Mouse (Mus musculus) hindbrain, embryonic 15.5 days (tissue): Measurements from ENCODE around the gene Tenm2. TPM values are rescaled to one million over a fixed set of nuclear protein-coding genes. Genes with fewer than 3 reads are reported as not detected.

Experiments
- ATAC-seq: fragments of 200-750 bp; cut with Nextera tagmentation; 2 replicates; pipeline ENCODE4 v1.8.0; 2017; ENCODE audit warnings: low read depth, moderate number of reproducible peaks, moderate TSS enrichment; ENCODE audit not compliant: low FRiP score
- H3K27ac ChIP-seq: fragments of 300-500 bp; sonication (generic); replicated peaks from 2 replicates; pipeline ENCODE4 v1.5.1; 2015; ENCODE audit warnings: mild to moderate bottlenecking, inconsistent platforms
- H3K27me3 ChIP-seq: fragments of 300-500 bp; sonication (generic); 2 replicates; pipeline ENCODE4 v1.6.1; 2015; ENCODE audit warnings: control low read depth, inconsistent platforms
- H3K36me3 ChIP-seq: fragments of 300-500 bp; sonication (generic); 2 replicates; pipeline ENCODE4 v1.6.1; 2015; ENCODE audit warnings: control low read depth, inconsistent platforms
- H3K4me1 ChIP-seq: fragments of 300-500 bp; sonication (generic); replicated peaks from 2 replicates; pipeline ENCODE4 v1.6.1; 2015; ENCODE audit warnings: control low read depth, inconsistent platforms
- H3K4me2 ChIP-seq: fragments of 300-500 bp; sonication (generic); 2 replicates; pipeline ENCODE4 v1.6.1; 2015; ENCODE audit warnings: moderate library complexity, mild to moderate bottlenecking, inconsistent platforms
- H3K4me3 ChIP-seq: fragments of 300-500 bp; sonication (generic); 2 replicates; pipeline ENCODE4 v1.5.1; 2015; ENCODE audit warnings: mild to moderate bottlenecking, inconsistent platforms
- H3K9ac ChIP-seq: fragments of 300-500 bp; sonication (generic); 2 replicates; pipeline ENCODE4 v1.6.1; 2015; ENCODE audit warnings: inconsistent platforms
- H3K9me3 ChIP-seq: fragments of 300-500 bp; sonication (generic); 2 replicates; pipeline ENCODE4 v1.6.1; 2016; ENCODE audit warnings: control low read depth, inconsistent platforms
- WGBS: fragments of 180-500 bp; shearing (Covaris S2); methylation state at CpG from one replicate; pipeline ENCODE4 v1.1.7; 2015; 5-methylcytosine and 5-hydroxymethylcytosine counted together
- polyA plus RNA-seq: library from polyadenylated mRNA; unstranded; fragments of >200 nt; fragmentation: Nextera tagmentation; extraction: Ambion mirVana; gene quantifications from 2 replicates; pipeline ENCODE4 v1.2.1, GENCODE M21; 2015

The Tenm2 gene
- polyA plus RNA-seq, 1 experiment from 2014 or later: 33.1 TPM

DNA sequence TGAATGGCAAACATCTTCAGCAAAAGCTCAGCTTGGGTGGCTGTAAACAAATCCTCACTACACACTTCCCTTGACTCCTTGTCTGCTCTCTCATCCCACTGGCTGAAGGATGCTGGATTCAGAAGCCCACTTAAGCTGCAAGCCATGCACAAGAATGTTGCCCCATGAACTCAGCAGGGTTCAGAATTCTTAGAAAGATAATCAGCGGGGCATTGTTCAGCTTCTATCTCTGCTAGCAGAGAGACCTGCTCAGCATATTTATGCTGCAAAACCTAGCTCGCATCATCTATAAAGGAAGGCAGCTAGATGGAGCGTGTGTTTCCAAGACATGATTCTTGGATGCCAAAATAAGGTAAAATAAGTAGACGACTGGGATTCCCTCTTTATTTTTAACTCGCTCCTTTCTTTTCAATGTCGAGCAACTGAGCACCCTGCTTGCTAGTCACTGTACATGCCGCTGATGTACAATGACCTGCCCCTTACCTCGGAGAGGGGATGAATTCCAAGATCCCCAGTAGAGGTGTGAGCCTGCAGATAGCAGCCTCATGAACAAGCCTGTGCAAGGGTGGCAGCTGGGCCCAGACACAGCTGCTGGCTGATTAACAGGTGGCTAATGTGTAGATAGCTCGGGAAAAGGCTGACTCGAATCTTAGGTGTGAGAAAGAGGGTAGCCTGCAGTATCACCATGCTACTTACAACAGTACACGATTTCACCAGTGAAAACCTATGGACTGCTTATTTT, 686.2 kb downstream of the Tenm2 start:
- no peak overlapping the region for H3K4me3 ChIP-seq
- H3K27ac ChIP-seq: no peak overlapping the region; the same call in 1 of the 2 replicates
- no peak overlapping the region for H3K9ac ChIP-seq
- peaks cover 33% of the 10 kb centered on the region for H3K4me1 ChIP-seq
- no peak overlapping the region for H3K4me2 ChIP-seq
- H3K9me3 ChIP-seq: no peaks in the 10 kb centered on the region
- ATAC-seq: no peak
- H3K36me3 ChIP-seq: no peaks in the 10 kb centered on the region
- 46% methylated on average over 11 of the region's 11 CpGs for WGBS
- no peaks in the 10 kb centered on the region for H3K27me3 ChIP-seq

DNA sequence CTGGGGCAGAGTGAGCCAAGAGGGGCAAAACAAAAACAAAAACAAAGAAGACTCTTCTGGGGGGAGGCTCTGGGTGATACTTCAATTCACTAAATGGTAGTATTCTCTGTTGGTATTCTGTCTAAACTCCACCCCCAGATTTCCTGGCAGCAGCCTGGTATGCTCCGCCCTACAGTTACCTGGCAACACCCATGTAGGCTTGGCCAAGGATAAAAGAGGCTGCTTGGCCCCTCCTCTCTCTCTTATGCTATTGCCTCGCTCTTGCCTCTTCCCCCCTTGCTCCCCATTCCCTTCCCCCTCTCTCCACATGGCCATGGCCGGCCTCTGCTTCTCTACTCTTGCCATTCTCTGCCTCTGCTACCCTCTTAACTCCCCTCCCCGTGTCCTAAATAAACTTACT, 687.6 kb downstream of the Tenm2 start:
- Histone ChIP-seq H3K4me1 (peaks cover 25% of the 10 kb centered on the region), H3K27ac (no peak overlapping the region), H3K4me3 (no peak overlapping the region), H3K9ac (no peak overlapping the region), H3K27me3 (no peaks in the 10 kb centered on the region), H3K9me3 (no peaks in the 10 kb centered on the region), H3K36me3 (no peaks in the 10 kb centered on the region), H3K4me2 (no peak overlapping the region)
- peak; percentile 55 for ATAC-seq
- WGBS: 55% methylated on average over 4 of the region's 4 CpGs

DNA sequence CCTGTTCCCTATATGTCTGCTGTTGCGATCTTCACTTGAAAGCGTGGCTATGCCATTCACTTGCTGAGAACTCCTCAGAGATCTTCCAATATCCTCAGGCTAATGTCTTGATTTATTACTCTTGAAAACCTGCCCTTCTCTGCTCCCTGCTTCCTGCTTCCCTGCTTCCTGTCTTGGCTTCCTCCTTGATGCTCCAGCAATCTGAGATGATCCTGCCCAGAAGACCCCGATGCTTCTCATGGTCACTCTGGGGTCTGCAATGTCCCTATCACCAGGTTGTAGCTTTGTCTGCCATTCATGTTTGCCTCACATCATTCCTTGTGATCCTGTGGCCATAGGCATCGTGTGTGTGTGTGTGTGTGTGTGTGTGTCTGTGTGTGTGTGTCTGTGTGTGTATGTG, 697.6 kb downstream of the Tenm2 start:
- no peak overlapping the region for H3K4me2 ChIP-seq
- H3K9me3 ChIP-seq: no peaks in the 10 kb centered on the region
- H3K36me3 ChIP-seq: no peaks in the 10 kb centered on the region
- no peak for ATAC-seq
- 76% methylated on average over 4 of the region's 4 CpGs for WGBS
- no peak overlapping the region for H3K27ac ChIP-seq
- H3K4me1 ChIP-seq: no peaks in the 10 kb centered on the region
- H3K27me3 ChIP-seq: no peaks in the 10 kb centered on the region
- no peak overlapping the region for H3K9ac ChIP-seq
- H3K4me3 ChIP-seq: no peak overlapping the region

DNA sequence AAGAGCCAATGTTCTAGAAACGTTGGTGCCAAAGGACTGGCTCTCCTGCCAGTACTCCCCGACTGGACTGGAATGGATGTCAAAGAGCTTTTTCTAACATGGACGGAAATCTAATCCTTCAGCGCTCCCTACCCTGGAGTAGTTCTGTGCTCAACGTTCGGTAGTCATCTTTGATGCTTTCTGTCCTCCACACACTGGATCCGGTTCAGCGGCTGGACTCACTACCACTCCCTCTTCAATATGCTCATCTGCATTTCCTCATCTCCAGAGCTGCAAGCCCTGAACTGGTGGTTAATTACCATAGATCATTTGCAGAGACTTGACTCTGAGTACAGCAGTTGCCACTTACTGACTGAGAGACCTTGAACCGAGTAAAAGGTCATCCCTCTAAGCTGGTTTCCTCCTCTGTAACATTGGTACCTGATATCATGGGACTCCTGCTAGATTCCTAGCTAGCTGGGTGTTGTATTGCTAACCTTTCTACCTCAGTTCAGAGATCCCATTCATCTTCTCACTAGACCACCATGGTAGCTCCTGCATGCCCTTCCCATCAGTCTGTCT, 698.1 kb downstream of the Tenm2 start:
- Histone ChIP-seq H3K9ac (no peak overlapping the region), H3K9me3 (no peaks in the 10 kb centered on the region), H3K27ac (no peak overlapping the region), H3K4me2 (no peak overlapping the region), H3K27me3 (no peaks in the 10 kb centered on the region), H3K36me3 (no peaks in the 10 kb centered on the region), H3K4me3 (no peak overlapping the region), H3K4me1 (no peaks in the 10 kb centered on the region)
- 86% methylated on average over 9 of the region's 9 CpGs for WGBS
- ATAC-seq: no peak

DNA sequence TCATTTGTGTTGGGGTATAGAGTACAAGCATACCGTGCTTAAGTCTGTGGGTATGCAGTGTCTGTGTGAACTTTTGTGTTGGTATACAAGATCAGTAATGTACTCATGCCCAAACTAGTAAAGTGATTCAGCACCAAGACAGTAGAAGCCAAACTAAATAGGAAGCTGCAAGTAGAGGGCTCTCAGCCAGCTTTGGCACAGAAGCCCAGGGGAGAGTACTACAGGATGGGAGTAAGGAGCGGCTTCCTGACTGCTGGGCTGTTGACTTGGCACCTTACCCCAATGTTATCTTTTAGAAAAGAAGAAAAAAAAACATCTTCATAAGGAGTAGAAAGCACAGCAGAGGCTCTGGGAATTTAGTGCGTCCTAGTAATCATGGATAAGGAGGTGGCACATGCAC, 700.2 kb downstream of the Tenm2 start:
- Histone ChIP-seq H3K4me3 (no peak overlapping the region), H3K36me3 (no peaks in the 10 kb centered on the region), H3K9me3 (no peaks in the 10 kb centered on the region), H3K27me3 (no peaks in the 10 kb centered on the region), H3K4me1 (no peaks in the 10 kb centered on the region), H3K27ac (no peak overlapping the region), H3K9ac (no peak overlapping the region), H3K4me2 (no peak overlapping the region)
- WGBS: 87% methylated on average over 3 of the region's 3 CpGs
- ATAC-seq: no peak

DNA sequence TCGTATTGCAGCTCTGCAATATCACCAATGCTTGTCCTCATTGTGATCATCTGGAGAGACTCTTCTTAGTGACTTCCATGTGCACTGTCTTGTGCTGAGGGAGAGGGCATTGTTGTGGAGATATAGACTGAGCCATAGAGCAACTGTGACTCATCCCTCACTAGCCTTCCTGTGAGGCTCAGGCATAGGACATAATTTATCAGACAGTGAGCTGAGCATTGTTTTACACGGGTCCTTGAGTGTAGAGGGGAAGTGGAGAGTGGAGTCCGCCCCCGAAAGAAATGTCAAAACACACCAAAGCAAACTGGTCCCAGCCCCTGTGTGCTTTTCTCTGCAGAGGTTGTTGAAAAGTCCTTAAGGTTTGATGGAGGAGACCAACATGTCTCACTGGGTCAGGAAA, 704.1 kb downstream of the Tenm2 start:
- ATAC-seq: no peak
- H3K4me2 ChIP-seq: no peak overlapping the region
- WGBS: 87% methylated on average over 4 of the region's 4 CpGs

DNA sequence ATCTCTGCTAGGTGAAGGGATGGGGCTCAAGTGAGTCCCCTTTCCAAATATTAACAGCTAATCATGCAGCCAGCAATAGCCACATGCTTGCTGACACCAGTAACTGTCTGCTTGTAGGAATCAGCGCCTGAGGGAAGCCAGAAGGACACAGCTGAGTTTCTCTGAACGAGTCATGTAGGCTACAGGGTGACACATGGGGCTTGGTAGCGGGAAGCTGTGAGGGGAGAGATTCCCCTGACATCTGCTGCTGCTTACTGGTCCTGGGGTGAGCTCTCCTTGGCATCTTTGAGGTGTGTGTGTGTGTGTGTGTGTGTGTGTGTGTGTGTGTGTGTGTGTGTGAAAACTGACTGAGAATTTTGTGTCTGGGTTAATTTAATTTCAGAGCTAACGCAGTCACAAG, 708.3 kb downstream of the Tenm2 start:
- Histone ChIP-seq H3K4me1 (peaks cover 7% of the 10 kb centered on the region; the same call in 1 of the 2 replicates), H3K9ac (no peak overlapping the region), H3K9me3 (no peaks in the 10 kb centered on the region), H3K4me2 (no peak overlapping the region), H3K27ac (no peak overlapping the region), H3K27me3 (no peaks in the 10 kb centered on the region), H3K4me3 (no peak overlapping the region), H3K36me3 (no peaks in the 10 kb centered on the region)
- ATAC-seq: peak; percentile 51; the same call in 1 of the 2 replicates
- WGBS: 47% methylated on average over 4 of the region's 4 CpGs

More for the DNA sequence above, 704.1 kb downstream of the Tenm2 start:
- Histone ChIP-seq H3K9me3 (no peaks in the 10 kb centered on the region), H3K9ac (no peak overlapping the region), H3K36me3 (no peaks in the 10 kb centered on the region), H3K4me3 (no peak overlapping the region), H3K4me1 (peaks cover 7% of the 10 kb centered on the region; the same call in 1 of the 2 replicates), H3K27me3 (no peaks in the 10 kb centered on the region), H3K27ac (no peak overlapping the region)

DNA sequence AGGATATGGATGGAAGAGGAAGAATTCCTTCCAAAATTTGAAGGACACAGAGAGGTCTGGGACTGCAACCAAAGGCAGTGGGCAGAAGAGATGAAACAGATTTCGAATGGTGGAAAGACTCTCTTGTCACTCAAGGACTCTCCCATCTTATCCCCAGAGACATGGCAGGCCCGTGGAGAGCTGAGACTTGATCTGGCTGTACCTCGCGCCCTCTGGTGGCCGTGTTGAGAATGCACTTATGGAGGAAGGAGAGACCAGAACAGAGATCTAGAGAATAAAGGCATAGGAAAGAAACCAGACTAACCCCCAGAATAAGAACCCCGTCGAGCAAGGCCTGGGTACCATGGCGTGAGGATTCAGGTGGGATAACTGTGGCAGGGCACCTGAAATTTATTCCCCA, 709.4 kb downstream of the Tenm2 start:
- Histone ChIP-seq H3K4me1 (peaks cover 7% of the 10 kb centered on the region; the same call in 1 of the 2 replicates), H3K9ac (no peak overlapping the region), H3K27me3 (no peaks in the 10 kb centered on the region), H3K4me3 (no peak overlapping the region), H3K4me2 (no peak overlapping the region), H3K27ac (no peak overlapping the region), H3K9me3 (no peaks in the 10 kb centered on the region), H3K36me3 (no peaks in the 10 kb centered on the region)
- 14% methylated on average over 8 of the region's 8 CpGs for WGBS
- ATAC-seq: no peak

DNA sequence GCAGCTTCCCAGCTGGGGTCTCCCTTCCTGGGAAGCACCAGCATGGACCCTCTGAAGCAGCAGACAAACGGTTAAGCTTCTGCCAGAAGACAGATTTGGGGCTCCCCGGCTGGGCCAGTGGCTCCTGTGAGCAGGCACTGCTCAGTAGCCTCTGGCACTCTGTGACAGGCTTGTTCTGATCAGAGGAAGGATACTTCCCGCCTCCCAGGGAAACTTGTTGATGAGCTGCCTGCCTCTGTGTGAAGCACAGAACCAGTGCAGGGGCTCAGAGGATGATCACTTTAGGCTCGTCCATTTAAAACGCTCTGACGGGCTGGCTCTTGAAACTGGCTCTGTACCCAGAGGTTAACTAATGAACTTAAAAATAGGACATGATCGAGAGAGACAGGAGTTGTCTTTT, 723.3 kb downstream of the Tenm2 start:
- 41% methylated on average over 7 of the region's 7 CpGs for WGBS
- H3K27ac ChIP-seq: no peak overlapping the region

DNA sequence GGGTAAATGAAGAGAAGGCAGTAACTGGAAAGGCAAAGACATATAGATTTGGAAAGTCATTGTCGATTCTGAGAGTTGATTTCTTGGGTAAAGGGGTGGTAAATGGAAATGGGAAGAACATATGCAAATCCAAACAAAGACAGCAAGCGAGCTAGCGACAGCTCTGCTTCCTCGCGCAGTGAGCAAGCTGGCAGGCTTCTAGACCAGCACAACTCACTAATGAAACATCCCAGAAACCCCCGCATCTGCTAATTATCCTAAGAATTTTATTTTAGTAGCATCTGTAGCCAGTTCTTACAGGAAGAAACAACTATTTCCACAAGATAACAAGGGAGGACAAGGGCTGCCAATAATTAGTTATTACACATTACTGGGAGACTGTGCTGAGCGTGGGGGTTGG, 727.5 kb downstream of the Tenm2 start:
- Histone ChIP-seq H3K27me3 (no peaks in the 10 kb centered on the region), H3K4me3 (no peak overlapping the region), H3K27ac (0 out of 2 replicates have a peak overlapping the region, but pooled peaks have one; percentile 36), H3K9me3 (no peaks in the 10 kb centered on the region), H3K4me1 (peaks cover 23% of the 10 kb centered on the region), H3K9ac (no peak overlapping the region), H3K36me3 (no peaks in the 10 kb centered on the region), H3K4me2 (no peak overlapping the region)
- ATAC-seq: no peak
- WGBS: 48% methylated on average over 7 of the region's 7 CpGs

More for the DNA sequence above, 723.3 kb downstream of the Tenm2 start:
- ATAC-seq: no peak
- no peak overlapping the region for H3K4me3 ChIP-seq
- no peaks in the 10 kb centered on the region for H3K27me3 ChIP-seq
- H3K36me3 ChIP-seq: no peaks in the 10 kb centered on the region
- H3K9ac ChIP-seq: no peak overlapping the region
- H3K4me1 ChIP-seq: peaks cover 28% of the 10 kb centered on the region
- no peak overlapping the region for H3K4me2 ChIP-seq
- no peaks in the 10 kb centered on the region for H3K9me3 ChIP-seq

DNA sequence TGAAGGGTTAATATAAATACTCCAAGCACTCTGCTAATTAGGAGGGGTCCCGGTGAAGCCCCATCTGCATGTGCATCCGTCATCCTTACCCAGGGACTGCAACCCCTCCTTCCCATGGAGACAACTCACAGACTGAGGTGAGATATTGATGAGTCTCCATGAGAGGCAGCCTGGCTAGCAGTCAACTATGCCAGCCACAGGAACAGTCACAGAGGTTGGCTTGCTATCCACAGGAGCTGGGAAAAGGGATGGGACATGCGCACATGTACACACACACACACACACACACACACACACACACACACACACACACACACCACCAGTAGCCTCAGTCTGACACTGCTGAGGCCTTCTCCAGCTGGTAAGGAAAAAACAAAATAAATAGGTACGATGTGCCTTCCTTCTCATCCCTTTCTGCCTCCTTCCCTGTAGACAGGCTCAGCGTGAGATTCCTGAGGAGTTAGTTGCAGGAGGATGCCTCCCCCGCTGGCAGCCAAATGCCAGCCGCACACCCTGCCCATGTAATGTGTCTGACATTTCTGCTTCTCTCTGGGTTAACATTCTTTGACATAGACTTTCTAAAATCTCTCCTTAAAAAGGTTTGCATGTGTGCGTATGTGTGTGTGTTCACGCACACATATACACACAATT, 740.7 kb downstream of the Tenm2 start:
- Histone ChIP-seq H3K27me3 (no peaks in the 10 kb centered on the region), H3K9me3 (no peaks in the 10 kb centered on the region), H3K4me2 (no peak overlapping the region), H3K27ac (peak overlapping the region; percentile 46; the same call in 1 of the 2 replicates), H3K36me3 (no peaks in the 10 kb centered on the region), H3K4me1 (peaks cover 21% of the 10 kb centered on the region), H3K4me3 (no peak overlapping the region), H3K9ac (no peak overlapping the region)
- ATAC-seq: no peak
- WGBS: 53% methylated on average over 9 of the region's 9 CpGs

DNA sequence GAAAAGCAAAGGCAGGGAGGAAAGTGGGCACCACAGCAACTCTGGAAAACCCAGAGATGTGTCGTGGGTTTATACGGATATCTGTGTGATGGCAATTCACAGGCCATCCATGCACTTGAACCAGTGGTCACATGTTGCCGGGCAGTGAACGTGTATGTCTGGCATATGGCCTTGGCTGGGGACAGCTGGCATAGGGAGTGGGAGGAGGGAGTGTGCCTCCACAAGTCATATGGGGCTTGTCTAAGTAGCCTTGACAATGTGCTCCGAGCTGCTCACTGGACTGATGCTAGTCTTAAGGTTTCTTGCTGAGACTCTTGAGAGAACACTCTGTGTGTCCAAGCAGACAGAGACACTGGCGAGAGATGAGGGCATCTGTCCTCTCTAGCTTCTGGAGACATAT, 743.5 kb downstream of the Tenm2 start:
- Histone ChIP-seq H3K27me3 (no peaks in the 10 kb centered on the region), H3K4me1 (peaks cover 14% of the 10 kb centered on the region), H3K36me3 (no peaks in the 10 kb centered on the region), H3K4me3 (no peak overlapping the region), H3K4me2 (no peak overlapping the region), H3K9me3 (no peaks in the 10 kb centered on the region), H3K9ac (no peak overlapping the region), H3K27ac (no peak overlapping the region)
- ATAC-seq: peak; percentile 46; the same call in 1 of the 2 replicates
- 55% methylated on average over 6 of the region's 6 CpGs for WGBS
